Mouse (Mus musculus): Measurements from ENCODE around the gene Hectd1.

Hectd1 gene

GRCm38 (mm10) chr12:51703859-51704258, 125.5 kb downstream of the Hectd1 start:
- DNase-seq (ENCODE audit: low read depth, low spot score), result no peak

DNA sequence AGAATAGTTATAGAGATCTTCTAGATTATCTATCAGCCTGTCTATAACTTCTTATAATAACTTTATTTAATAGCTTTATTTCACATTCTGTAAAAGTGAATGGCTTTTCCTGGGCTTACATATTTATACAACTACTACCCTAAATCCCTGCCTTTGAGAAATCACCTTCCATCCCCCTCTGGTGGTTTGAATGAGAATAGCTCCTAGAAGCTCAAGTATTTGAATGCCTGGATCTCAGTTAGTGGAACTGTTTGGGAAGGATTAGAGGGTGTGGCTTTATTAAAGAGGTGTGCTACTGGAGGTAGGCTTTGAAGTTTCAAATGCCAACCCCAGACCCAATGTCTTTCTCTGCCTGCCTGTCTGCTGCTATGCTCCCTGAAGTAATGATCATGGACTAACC, 127.6 kb downstream of the Hectd1 start:
- DNase-seq (ENCODE audit: low read depth, low spot score), result no peak

GRCm38 (mm10) chr12:51699623-51700393, 129.5 kb downstream of the Hectd1 start:
- no peak for DNase-seq (ENCODE audit: low read depth, low spot score)

DNA sequence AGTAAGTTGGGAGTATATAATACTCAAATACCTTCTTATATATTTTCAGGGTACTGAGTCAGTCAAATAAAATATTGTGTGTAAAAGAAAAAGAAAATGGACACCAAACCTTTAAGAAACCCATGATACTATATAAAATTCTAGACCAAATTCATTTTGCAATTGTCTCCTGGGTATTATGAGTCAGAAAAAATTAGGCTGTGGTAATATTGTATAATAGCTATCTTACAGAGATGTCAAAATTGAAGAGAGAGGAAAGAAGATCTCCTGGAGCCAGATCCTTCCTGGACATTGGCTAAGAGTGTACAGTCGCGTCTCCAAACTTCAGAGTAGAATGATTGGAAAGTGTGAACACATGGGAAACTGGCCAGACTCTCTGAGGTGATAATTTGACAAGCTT, 133.2 kb downstream of the Hectd1 start:
- DNase-seq (ENCODE audit: low read depth, low spot score), result no peak

GRCm38 (mm10) chr12:51694966-51695365, 134.4 kb downstream of the Hectd1 start:
- DNase-seq (ENCODE audit: low read depth, low spot score), result no peak

GRCm38 (mm10) chr12:51694096-51694495, 135.2 kb downstream of the Hectd1 start:
- DNase-seq (ENCODE audit: low read depth, low spot score), result no peak

Data from A20 (cell line).